Mouse (Mus musculus) MEL (cell line): ENCODE data around the gene Tle3. TPM values are rescaled to one million over a fixed set of nuclear protein-coding genes. Genes with fewer than 3 reads are reported as not detected.

ENCODE experiments used
- DNase-seq: peaks from one replicate; pipeline ENCODE4 v3.0.0; 2011; ENCODE audit warnings: low read depth, low spot score
- H3K27ac ChIP-seq: 2 replicates; pipeline ENCODE4 v1.5.1; 2012; ENCODE audit warnings: low read depth, mild to moderate bottlenecking, control low read depth, low read length, moderate library complexity; ENCODE audit not compliant: control insufficient read depth
- H3K27me3 ChIP-seq, 2 experiments: fragments of 150-350 bp in 1 of 2; sonication (generic) in 1 of 2; 2 replicates each; pipeline ENCODE4 v1.6.1; 2012; ENCODE audit warnings: low read length in 2 of 2, mild to moderate bottlenecking in 2 of 2, improper control_type of control experiment in 1 of 2, moderate library complexity in 1 of 2; ENCODE audit not compliant: insufficient read depth in 2 of 2, control insufficient read depth in 1 of 2
- H3K36me3 ChIP-seq, 2 experiments: 2 replicates each; pipeline ENCODE4 v1.6.1; 2012 to 2014; ENCODE audit warnings: low read length in 2 of 2, improper control_type of control experiment in 1 of 2, inconsistent platforms in 1 of 2, mild to moderate bottlenecking in 1 of 2; ENCODE audit not compliant: insufficient read depth in 2 of 2, control insufficient read depth in 1 of 2
- H3K4me1 ChIP-seq, 2 experiments: fragments of 150-350 bp in 1 of 2; sonication (generic) in 1 of 2; 2 replicates each; pipeline ENCODE4 v1.6.1; 2012; ENCODE audit warnings: low read length in 2 of 2, improper control_type of control experiment in 1 of 2, mild to moderate bottlenecking in 1 of 2; ENCODE audit not compliant: insufficient read depth in 2 of 2, control insufficient read depth in 1 of 2
- H3K4me3 ChIP-seq, 2 experiments: fragments of 150-350 bp in 1 of 2; sonication (generic) in 1 of 2; 2 replicates each; pipeline ENCODE4 v1.5.1; 2012; ENCODE audit warnings: low read depth in 2 of 2, low read length in 2 of 2, mild to moderate bottlenecking in 2 of 2, moderate library complexity in 2 of 2, control low read depth in 1 of 2, improper control_type of control experiment in 1 of 2; ENCODE audit not compliant: control insufficient read depth in 1 of 2, insufficient read depth in 1 of 2
- H3K79me2 ChIP-seq: 2 replicates; pipeline ENCODE4 v1.6.1; 2012; ENCODE audit warnings: mild to moderate bottlenecking, low read length, moderate library complexity; ENCODE audit not compliant: control insufficient read depth, poor library complexity, insufficient read depth
- H3K9ac ChIP-seq: 2 replicates; pipeline ENCODE4 v1.6.1; 2012; ENCODE audit warnings: low read depth, mild to moderate bottlenecking, control low read depth, low read length, moderate library complexity; ENCODE audit not compliant: control insufficient read depth, poor library complexity, severe bottlenecking
- H3K9me3 ChIP-seq: fragments of 150-350 bp; sonication (generic); replicated peaks from 2 replicates; pipeline ENCODE4 v1.6.1; 2012; ENCODE audit warnings: mild to moderate bottlenecking, low read length, improper control_type of control experiment, moderate library complexity; ENCODE audit not compliant: insufficient read depth
- BHLHE40 ChIP-seq: IDR thresholded peaks from 2 replicates; pipeline ENCODE4 v1.6.1; 2012; ENCODE audit warnings: low read depth, mild to moderate bottlenecking, inconsistent platforms, low read length, improper control_type of control experiment, borderline replicate concordance
- CHD2 ChIP-seq: IDR thresholded peaks from 2 replicates; pipeline ENCODE4 v1.6.1; 2011; ENCODE audit warnings: low read length, improper control_type of control experiment
- CTCF ChIP-seq, 3 experiments: IDR thresholded peaks in 2 of 3; conservative IDR thresholded peaks in 1 of 3; 2 replicates each; pipeline ENCODE4 v1.5.1; 2011 to 2012; ENCODE audit warnings: low read length in 3 of 3, low read depth in 2 of 3, mild to moderate bottlenecking in 2 of 3, improper control_type of control experiment in 1 of 3, inconsistent platforms in 1 of 3, mixed read lengths in 1 of 3, moderate library complexity in 1 of 3; ENCODE audit not compliant: control insufficient read depth in 1 of 3, insufficient read depth in 1 of 3, poor library complexity in 1 of 3, severe bottlenecking in 1 of 3
- ELF1 ChIP-seq: IDR thresholded peaks from 2 replicates; pipeline ENCODE4 v1.6.1; 2014; ENCODE audit warnings: low read depth, mild to moderate bottlenecking, inconsistent platforms, low read length, improper control_type of control experiment, moderate library complexity
- ETS1 ChIP-seq: IDR thresholded peaks from 2 replicates; pipeline ENCODE4 v1.6.1; 2012; ENCODE audit warnings: low read depth, mild to moderate bottlenecking, inconsistent platforms, low read length, improper control_type of control experiment, moderate library complexity
- GATA1 ChIP-seq: IDR thresholded peaks from 2 replicates; pipeline ENCODE4 v1.6.1; 2011; ENCODE audit warnings: low read depth, low read length, improper control_type of control experiment
- HCFC1 ChIP-seq: IDR thresholded peaks from 2 replicates; pipeline ENCODE4 v1.6.1; 2012; ENCODE audit warnings: low read depth, mild to moderate bottlenecking, inconsistent platforms, low read length, improper control_type of control experiment, moderate library complexity
- JUND ChIP-seq: IDR thresholded peaks from 2 replicates; pipeline ENCODE4 v1.6.1; 2011; ENCODE audit warnings: low read depth, mild to moderate bottlenecking, improper control_type of control experiment, low read length
- MAFK ChIP-seq: IDR thresholded peaks from 2 replicates; pipeline ENCODE4 v1.6.1; 2011; ENCODE audit warnings: low read depth, mild to moderate bottlenecking, low read length, improper control_type of control experiment, borderline replicate concordance
- MEF2A ChIP-seq: IDR thresholded peaks from 2 replicates; pipeline ENCODE4 v1.6.1; 2014; ENCODE audit warnings: low read depth, mild to moderate bottlenecking, inconsistent platforms, low read length, improper control_type of control experiment; ENCODE audit not compliant: poor library complexity, insufficient replicate concordance, severe bottlenecking; ENCODE audit errors: extremely low read depth
- MYB ChIP-seq: IDR thresholded peaks from 2 replicates; pipeline ENCODE4 v1.6.1; 2011; ENCODE audit warnings: mild to moderate bottlenecking, low read depth, low read length, improper control_type of control experiment
- MYC ChIP-seq: IDR thresholded peaks from 2 replicates; pipeline ENCODE4 v1.6.1; 2011; ENCODE audit warnings: low read depth, mild to moderate bottlenecking, low read length, improper control_type of control experiment, moderate library complexity
- POLR2A ChIP-seq, 2 experiments: IDR thresholded peaks; 2 replicates each; pipeline ENCODE4 v1.6.1; 2011 to 2012; ENCODE audit warnings: low read length in 2 of 2, mild to moderate bottlenecking in 2 of 2, control low read depth in 1 of 2, improper control_type of control experiment in 1 of 2, low read depth in 1 of 2, moderate library complexity in 1 of 2; ENCODE audit not compliant: control insufficient read depth in 1 of 2, insufficient read depth in 1 of 2, poor library complexity in 1 of 2
- POLR2AphosphoS2 ChIP-seq: IDR thresholded peaks from 2 replicates; pipeline ENCODE4 v1.6.1; 2011; ENCODE audit warnings: low read length, improper control_type of control experiment
- RAD21 ChIP-seq: IDR thresholded peaks from 2 replicates; pipeline ENCODE4 v1.6.1; 2011; ENCODE audit warnings: mild to moderate bottlenecking, low read depth, low read length, improper control_type of control experiment
- RCOR1 ChIP-seq: IDR thresholded peaks from 2 replicates; pipeline ENCODE4 v1.6.1; 2012; ENCODE audit warnings: low read depth, mild to moderate bottlenecking, inconsistent platforms, low read length, improper control_type of control experiment
- SIN3A ChIP-seq: IDR thresholded peaks from 2 replicates; pipeline ENCODE4 v1.6.1; 2012; ENCODE audit warnings: low read length, improper control_type of control experiment, inconsistent platforms
- TBP ChIP-seq: IDR thresholded peaks from 2 replicates; pipeline ENCODE4 v1.8.0; 2011; ENCODE audit warnings: low read depth, low read length, improper control_type of control experiment
- TCF12 ChIP-seq: IDR thresholded peaks from 2 replicates; pipeline ENCODE4 v1.6.1; 2014; ENCODE audit warnings: low read depth, mild to moderate bottlenecking, inconsistent platforms, low read length, improper control_type of control experiment, moderate library complexity
- UBTF ChIP-seq: IDR thresholded peaks from 2 replicates; pipeline ENCODE4 v1.6.1; 2012; ENCODE audit warnings: low read depth, mild to moderate bottlenecking, inconsistent platforms, low read length, improper control_type of control experiment, moderate library complexity, borderline replicate concordance; ENCODE audit not compliant: insufficient read depth
- USF1 ChIP-seq: IDR thresholded peaks from 2 replicates; pipeline ENCODE4 v1.6.1; 2014; ENCODE audit warnings: low read depth, mild to moderate bottlenecking, inconsistent platforms, low read length, improper control_type of control experiment, moderate library complexity
- ZC3H11A ChIP-seq: IDR thresholded peaks from 2 replicates; pipeline ENCODE4 v1.6.1; 2012; ENCODE audit warnings: low read depth, mild to moderate bottlenecking, inconsistent platforms, low read length, improper control_type of control experiment
- ZMIZ1 ChIP-seq: IDR thresholded peaks from 2 replicates; pipeline ENCODE4 v1.6.1; 2012; ENCODE audit warnings: low read depth, mild to moderate bottlenecking, inconsistent platforms, low read length, improper control_type of control experiment, moderate library complexity
- polyA plus RNA-seq, 2 experiments: library from polyadenylated mRNA; stranded (reverse) in 1 of 2; unstranded in 1 of 2; fragments of >175 nt in 1 of 2; fragments of >200 nt in 1 of 2; gene quantifications; 2 replicates each; pipeline versions ENCODE4 v1.2.1 to v1.2.4; 2012; ENCODE audit warnings: low replicate concordance in 2 of 2, low read depth in 1 of 2; ENCODE audit not compliant: insufficient read length in 2 of 2, insufficient read depth in 1 of 2, missing spikeins in 1 of 2
- total RNA-seq: library from RNA; depleted of rRNA; stranded (reverse); fragments of 300-350 nt; gene quantifications from 2 replicates; pipeline ENCODE4 v1.2.3, GENCODE M21; 2012

Tle3 gene
- total and polyA plus RNA-seq, 3 experiments: 20.3 to 26.8 TPM; not detected in 1

GRCm38 (mm10) chr9:61380258-61381062 is 8.3 kb downstream of the Tle3 start:
- Histone ChIP-seq H3K9ac (no peak overlapping the region), H3K36me3 (peaks cover 8 to 56% of the 10 kb centered on the region in 2 experiments)

GRCm38 (mm10) chr9:61381063-61381408 is 8.9 kb downstream of the Tle3 start:
- Histone ChIP-seq H3K4me1 (peaks cover 27 to 44% of the 10 kb centered on the region in 2 experiments), H3K27ac (no peak overlapping the region), H3K9me3 (no peaks in the 10 kb centered on the region), H3K27me3 (no peaks in the 10 kb centered on the region), H3K36me3 (peaks cover 9 to 51% of the 10 kb centered on the region in 2 experiments), H3K4me3 (no peak overlapping the region), H3K79me2 (peaks cover 20% of the 10 kb centered on the region), H3K9ac (no peak overlapping the region)
- DNase-seq: no peak
- no peak for TF ChIP-seq CHD2
- TF ChIP-seq ELF1: no peak
- no peak for TF ChIP-seq POLR2AphosphoS2
- TF ChIP-seq POLR2A (IDR thresholded peaks at IDR 0.05; ENCODE audit: control insufficient read depth in 1 of 2, insufficient read depth in 1 of 2, low read depth in 1 of 2, low read length in 2 of 2, poor library complexity in 1 of 2): no peak
- TF ChIP-seq ETS1: no peak
- TF ChIP-seq HCFC1: no peak
- no peak for TF ChIP-seq UBTF
- no peak for TF ChIP-seq SIN3A
- no peak for TF ChIP-seq TCF12
- no peak for TF ChIP-seq MYC
- no peak for TF ChIP-seq RAD21
- TF ChIP-seq MEF2A: no peak
- TF ChIP-seq RCOR1: no peak
- TF ChIP-seq ZMIZ1: no peak
- no peak for TF ChIP-seq CTCF (IDR thresholded peaks at IDR 0.05 in 2 of 3, conservative IDR thresholded peaks at IDR 0.05 in 1 of 3; ENCODE audit: control insufficient read depth in 1 of 3, insufficient read depth in 1 of 3, low read depth in 2 of 3, low read length in 3 of 3, poor library complexity in 1 of 3, severe bottlenecking in 1 of 3)
- TF ChIP-seq ZC3H11A: no peak
- TF ChIP-seq MYB: no peak

More at GRCm38 (mm10) chr9:61380258-61381062, 8.3 kb downstream of the Tle3 start:
- H3K27me3 ChIP-seq: no peaks in the 10 kb centered on the region
- H3K9me3 ChIP-seq: no peaks in the 10 kb centered on the region
- TF ChIP-seq BHLHE40: no peak
- no peak for TF ChIP-seq MAFK
- TF ChIP-seq RCOR1: no peak
- no peak for TF ChIP-seq GATA1
- TF ChIP-seq USF1: no peak
- no peak for TF ChIP-seq JUND
- no peak for TF ChIP-seq TBP
- no peak for TF ChIP-seq TCF12
- H3K4me3 ChIP-seq: no peak overlapping the region
- DNase-seq: no peak
- peaks cover 28 to 50% of the 10 kb centered on the region in 2 experiments for H3K4me1 ChIP-seq
- peaks cover 24% of the 10 kb centered on the region for H3K79me2 ChIP-seq
- no peak overlapping the region for H3K27ac ChIP-seq
